Mouse (Mus musculus) gastrocnemius, adult 2 months (tissue): ENCODE measurements around the gene Nucks1. TPM values are rescaled to one million over a fixed set of nuclear protein-coding genes. Genes with fewer than 3 reads are reported as not detected.
A peak's percentile ranks its signal among the peaks of the same experiment; 100 is the strongest.

Experiments used
- DNase-seq: peaks from one replicate; pipeline ENCODE4 v3.0.0; 2022
- H3K27ac ChIP-seq: fragments of 200-600 bp; 2 replicates; pipeline ENCODE4 v1.8.1; 2022; ENCODE audit warnings: mild to moderate bottlenecking
- H3K4me3 ChIP-seq: fragments of 200-600 bp; 2 replicates; pipeline ENCODE4 v1.8.1; 2022; ENCODE audit warnings: mild to moderate bottlenecking, moderate library complexity
- CTCF ChIP-seq: fragments of 200-600 bp; IDR thresholded peaks from 2 replicates; pipeline ENCODE4 v1.8.1; 2022; ENCODE audit warnings: antibody characterized with exemption, mild to moderate bottlenecking, moderate library complexity
- intact Hi-C: fragments of 180-260 bp; cut with DNase I; formaldehyde crosslinking; loops from one replicate; pipeline ENCODE4 v1.15.1; 2025
- total RNA-seq, 2 experiments: library from RNA; stranded (reverse); gene quantifications; 2 replicates each; pipeline ENCODE4 v1.2.3; 2021

The Nucks1 gene
- total RNA-seq, 2 experiments from 2014 or later: 61.7 to 71.4 TPM

DNA sequence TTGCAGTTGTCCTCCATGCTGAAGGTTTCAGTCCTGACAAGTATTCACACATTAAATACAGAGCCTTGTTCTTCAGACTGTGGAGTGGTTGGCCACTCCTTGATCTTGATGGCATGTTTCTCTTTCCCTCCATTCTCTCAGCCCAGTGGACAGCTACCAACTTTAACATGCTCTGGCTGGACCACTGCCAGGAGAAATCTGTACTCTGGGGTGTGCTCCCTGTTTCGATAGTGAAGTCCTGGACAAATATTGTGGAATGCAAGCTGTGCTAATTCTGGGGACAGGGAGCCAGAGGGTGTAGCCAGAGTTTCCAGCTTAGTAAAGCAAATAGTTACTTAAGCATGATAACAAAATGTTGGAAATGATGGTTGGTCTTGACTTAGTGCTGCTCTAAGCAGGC is 28.5 kb downstream of the Nucks1 start:
- TF ChIP-seq CTCF: no peak
- H3K27ac ChIP-seq: no peak overlapping the region
- DNase-seq: peak; percentile 28
- intact Hi-C loops: loop anchor here (5.0 kb wide), 1 partner anchor 43 kb away; no protein-coding TSS in a partner anchor
- H3K4me3 ChIP-seq: no peak overlapping the region

DNA sequence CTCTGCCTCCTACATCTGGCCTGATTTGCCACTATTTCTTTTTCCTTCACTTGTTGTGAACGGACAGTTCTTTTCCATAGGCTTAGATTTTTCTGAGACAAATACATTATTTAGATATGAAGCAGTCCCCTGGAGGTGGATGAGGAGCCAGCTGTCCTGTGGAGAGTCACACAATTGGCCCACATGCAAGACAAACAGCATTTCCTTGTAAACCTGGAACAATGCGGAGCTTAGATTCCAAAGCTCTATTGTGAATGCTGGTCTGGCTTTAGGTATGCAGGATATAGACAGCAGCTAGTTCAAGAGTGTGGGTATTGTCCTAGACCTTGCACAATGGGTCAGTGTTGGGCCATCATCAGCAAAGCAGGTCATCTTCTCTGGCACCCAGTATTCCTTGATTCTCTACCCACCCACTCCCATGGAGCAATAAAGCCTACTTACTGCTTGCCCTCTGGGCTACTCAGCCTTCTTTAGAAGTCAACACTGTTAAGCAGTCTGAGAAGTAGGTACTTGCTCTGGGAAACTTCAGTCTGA is 30.4 kb downstream of the Nucks1 start:
- no peak for DNase-seq
- no peak for TF ChIP-seq CTCF
- H3K27ac ChIP-seq: no peak overlapping the region
- intact Hi-C loops: no loop called here
- no peak overlapping the region for H3K4me3 ChIP-seq

DNA sequence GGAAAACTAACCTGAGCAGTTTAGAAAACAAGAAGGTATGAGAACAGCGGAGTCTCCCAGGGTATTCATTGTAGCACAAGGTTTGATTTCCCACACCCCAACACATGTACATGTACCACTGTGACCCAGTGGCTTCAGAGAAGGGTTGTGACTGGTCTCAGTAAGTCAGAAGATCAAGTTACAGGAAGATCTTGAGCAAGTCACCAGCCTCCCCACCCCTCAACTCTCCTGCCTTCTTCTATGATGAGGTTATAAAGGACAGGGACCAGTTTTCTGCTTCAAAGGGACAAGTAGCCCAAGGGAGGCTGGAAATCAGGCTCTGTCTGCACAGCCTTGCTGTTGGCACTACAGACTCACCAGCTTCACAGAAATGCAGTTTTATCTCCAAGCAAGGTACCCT is 31.2 kb downstream of the Nucks1 start:
- no peak overlapping the region for H3K4me3 ChIP-seq
- no peak for DNase-seq
- H3K27ac ChIP-seq: no peak overlapping the region
- no peak for TF ChIP-seq CTCF
- intact Hi-C loops: no loop called here

DNA sequence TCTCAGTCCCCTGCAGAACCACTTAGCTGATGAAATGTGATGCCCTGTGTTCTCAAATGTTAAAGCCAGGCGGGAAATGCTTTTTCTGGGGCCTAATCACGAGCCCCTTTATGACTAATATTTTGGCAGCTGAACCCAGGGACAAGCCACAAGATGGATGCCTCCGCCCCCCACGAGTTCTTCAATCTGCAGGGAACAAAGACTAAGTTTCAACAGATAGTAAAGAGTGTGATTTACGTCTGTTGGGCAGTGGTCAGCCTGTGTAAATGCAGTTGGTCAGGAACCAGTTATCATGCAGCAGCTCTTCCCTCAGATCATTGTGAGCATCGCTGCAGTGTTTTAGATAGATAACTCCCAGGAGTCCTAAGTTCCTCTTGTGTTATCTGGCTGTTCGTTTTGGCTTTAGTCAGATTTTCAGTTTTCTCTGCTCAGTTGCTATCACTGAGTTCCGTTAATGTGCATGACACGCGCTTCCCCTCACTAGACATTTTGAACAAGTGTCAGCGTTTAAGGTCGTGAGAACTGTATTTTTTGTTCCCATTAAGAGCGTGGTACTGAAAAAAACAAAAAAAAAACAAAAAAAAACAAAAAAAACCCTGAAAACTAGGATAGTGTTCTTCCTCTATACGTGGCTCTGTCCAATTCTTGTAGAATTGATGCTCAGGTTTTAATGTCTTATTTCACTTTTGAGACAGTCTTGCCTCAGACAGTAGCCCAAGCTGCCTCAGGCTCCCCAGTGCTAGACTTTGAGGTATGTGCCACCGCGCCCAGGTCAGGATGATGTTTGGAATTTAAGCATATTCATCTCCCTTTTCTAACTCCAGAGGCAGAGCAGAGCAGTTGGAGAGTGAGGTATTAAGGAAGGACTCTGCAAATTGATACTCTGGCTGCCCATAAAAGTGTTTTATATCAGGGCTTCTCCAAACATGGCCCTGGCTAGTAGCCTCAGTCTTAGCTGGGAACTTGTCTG is 32.6 kb downstream of the Nucks1 start:
- H3K4me3 ChIP-seq: no peak overlapping the region
- intact Hi-C loops: no loop called here
- no peak for DNase-seq
- H3K27ac ChIP-seq: no peak overlapping the region
- TF ChIP-seq CTCF: no peak

DNA sequence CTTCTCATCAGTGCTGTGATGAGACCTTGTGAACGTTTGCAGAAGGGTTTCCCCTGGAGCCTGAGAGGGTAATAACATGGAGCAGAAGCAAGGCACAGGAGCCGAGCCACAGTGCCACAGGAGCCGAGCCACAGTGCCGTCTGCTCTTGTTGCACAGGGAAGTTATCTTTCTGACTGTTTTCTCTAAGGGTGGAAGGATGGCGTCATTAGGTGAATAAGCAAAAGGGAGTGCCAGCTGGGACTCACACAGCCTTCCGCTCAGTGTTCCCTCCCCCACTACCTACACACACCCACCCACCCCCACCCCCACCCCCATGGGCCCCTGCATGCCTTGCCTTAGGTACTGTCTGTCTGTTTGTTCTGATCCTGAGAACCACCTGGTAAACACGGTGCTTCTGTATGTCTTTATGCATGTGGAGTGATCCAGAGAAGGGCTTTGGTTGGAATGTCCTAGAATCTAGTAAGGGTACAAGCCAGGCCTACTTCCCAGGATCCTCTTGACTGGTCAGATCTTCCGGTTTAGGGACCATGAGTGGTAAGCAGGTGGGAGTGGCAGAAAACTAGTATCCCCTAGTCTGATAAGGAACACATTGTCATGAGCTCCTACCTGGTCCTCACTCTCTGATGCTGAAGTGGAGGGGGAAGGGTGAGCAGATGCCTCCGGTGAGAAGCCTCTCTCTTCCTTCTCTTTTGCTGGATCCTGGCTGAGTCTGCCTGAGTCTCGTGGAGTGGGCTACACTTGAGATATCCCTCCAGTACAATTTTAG is 35.5 kb downstream of the Nucks1 start:
- no peak overlapping the region for H3K4me3 ChIP-seq

DNA sequence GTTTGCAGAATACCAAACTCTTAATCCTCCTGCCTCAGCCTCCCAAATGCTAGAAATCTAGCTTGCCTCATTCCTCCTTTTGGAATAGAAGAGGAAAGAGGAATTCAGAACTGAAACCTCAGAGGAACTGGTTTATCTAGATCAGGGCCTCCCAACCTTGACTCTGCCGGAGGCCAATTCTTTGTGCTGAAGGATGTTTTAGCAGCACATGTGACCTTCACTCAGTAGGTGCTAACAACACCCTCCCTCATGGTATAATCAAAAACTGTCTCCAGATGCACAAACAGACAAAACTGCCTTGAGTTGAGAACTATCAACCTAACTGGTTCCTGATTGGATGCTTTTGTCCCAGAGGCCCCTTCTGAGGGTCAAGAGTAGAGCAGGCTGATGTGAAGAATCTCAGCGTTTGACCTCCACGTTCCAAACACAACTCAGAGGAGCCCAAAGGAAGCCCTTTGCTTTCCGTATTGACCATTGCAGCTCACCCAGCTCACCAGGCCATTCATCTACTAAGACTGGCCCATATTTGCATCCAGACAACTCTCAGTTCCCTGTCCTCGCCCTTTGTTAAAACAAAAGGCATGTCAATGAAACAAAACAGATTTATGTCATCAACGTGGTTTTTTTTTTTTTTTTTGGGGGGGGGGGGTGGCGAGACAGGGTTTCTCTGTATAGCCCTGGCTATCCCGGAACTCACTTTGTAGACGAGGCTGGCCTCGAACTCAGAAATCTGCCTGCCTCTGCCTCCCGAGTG is 36.3 kb downstream of the Nucks1 start:
- no peak for DNase-seq
- H3K4me3 ChIP-seq: no peak overlapping the region
- TF ChIP-seq CTCF: no peak
- no peak overlapping the region for H3K27ac ChIP-seq
- intact Hi-C loops: no loop called here

More for the DNA sequence above, 35.5 kb downstream of the Nucks1 start:
- no peak overlapping the region for H3K27ac ChIP-seq
- no peak for DNase-seq
- TF ChIP-seq CTCF: no peak
- intact Hi-C loops: no loop called here

DNA sequence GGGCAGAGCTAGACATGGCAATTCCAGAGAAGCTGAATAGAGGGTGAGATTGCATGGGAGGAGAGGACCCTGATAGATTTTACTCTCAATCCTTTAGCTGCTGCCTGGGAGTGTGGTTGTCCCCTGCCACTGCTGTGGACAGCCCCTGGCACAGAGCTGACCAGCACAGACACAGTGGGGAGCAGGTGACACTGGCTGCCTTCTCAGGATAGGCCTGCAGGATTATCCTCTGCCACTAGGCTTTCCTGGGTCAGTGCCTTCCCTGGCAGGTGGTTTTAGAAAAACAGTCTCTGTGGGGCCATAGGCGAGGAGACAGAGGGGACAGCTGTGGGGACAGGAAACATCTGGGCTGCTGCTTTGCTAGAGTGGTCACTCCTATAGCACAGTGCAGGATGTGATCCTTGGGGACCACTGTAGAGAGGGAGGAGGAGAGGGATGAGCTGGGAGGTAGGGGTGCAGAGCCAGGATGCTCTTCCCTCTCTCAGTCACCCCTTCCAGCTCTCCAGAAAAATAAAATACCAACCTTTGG is 37.7 kb downstream of the Nucks1 start:
- no peak overlapping the region for H3K27ac ChIP-seq
- H3K4me3 ChIP-seq: no peak overlapping the region
- TF ChIP-seq CTCF: no peak
- intact Hi-C loops: no loop called here
- no peak for DNase-seq

DNA sequence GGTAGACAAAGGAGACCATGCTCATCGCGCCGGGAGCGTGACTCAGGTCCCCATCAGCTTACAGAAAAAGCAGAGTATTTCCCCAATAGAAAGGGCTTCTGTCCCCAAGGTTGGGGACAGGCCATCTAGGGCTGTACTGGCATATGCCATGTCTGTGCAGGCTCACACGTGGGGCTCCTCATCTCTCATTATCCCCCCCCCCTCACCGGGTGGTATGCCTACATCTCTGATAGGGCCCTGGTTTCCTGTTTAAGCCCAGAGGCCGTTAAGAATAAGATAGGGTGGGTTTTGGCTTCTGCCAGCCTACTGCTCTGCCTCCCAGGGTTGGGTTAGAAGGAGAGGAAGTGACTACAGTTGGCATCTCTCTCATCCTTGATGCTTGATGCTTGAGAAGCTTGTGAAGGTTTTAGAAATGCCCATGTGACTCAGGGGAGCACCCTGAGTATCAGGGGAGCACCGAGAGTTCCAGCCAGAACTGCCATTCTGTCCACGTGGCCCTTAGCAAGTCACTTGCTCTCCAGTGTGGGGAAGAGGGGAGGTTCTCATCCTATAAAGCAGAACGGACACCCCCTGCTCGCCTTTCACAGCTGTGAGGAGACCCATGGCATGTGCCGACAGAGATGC is 44.0 kb downstream of the Nucks1 start:
- intact Hi-C loops: no loop called here
- Histone ChIP-seq H3K27ac (no peak overlapping the region), H3K4me3 (no peak overlapping the region)
- no peak for TF ChIP-seq CTCF
- no peak for DNase-seq

DNA sequence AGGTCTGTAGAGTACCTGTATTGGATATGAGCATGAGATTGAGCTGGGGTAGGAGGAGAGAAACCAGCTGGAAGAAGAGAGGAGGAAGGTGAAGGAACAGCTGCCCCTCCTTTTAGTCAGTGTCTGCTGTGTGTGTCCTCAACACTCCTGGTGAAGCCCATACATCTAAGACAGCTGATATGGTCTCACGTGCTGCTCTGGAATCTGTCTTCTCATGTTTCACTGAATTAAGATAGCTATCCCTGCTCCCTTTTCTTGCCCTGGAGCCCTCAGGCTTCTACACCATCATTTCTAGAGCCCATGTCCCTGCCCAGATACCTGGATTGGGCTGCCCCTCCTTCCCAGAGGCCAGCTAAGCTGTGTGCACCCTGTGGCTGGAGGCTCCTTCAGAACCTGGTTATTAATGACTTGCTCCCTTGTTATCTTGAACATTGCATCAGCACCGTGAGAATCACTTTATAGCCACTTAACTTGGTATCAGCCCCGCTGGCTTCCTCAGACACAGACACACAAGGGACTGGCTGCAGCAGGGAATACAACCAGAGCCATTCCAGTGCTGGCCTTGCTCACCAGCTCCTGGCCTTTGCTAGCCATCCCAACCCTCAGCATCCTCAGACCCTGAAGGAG is 44.9 kb downstream of the Nucks1 start:
- Histone ChIP-seq H3K27ac (no peak overlapping the region), H3K4me3 (no peak overlapping the region)
- no peak for TF ChIP-seq CTCF
- intact Hi-C loops: no loop called here
- DNase-seq: no peak

DNA sequence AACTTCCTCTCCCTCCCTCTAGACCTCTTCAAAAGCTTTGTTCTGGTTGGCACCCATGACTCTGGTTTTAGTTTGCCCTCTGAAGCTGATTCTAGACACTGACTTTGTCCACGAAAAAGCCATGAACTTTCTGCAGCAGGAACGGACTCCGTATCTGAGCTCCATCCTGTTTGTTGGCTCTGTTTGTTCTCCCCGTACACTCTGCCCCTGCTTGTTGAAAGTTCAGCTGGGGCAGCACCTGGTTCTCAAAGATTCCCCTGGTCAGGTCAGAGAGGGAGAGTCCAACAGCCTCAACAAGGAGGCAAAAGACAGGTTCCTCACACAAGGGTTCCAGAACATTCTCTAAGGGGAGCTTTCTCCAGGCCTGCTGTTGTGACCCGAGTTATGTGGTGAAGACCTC is 47.1 kb downstream of the Nucks1 start:
- intact Hi-C loops: no loop called here
- no peak overlapping the region for H3K27ac ChIP-seq
- H3K4me3 ChIP-seq: no peak overlapping the region
- DNase-seq: no peak
- no peak for TF ChIP-seq CTCF

DNA sequence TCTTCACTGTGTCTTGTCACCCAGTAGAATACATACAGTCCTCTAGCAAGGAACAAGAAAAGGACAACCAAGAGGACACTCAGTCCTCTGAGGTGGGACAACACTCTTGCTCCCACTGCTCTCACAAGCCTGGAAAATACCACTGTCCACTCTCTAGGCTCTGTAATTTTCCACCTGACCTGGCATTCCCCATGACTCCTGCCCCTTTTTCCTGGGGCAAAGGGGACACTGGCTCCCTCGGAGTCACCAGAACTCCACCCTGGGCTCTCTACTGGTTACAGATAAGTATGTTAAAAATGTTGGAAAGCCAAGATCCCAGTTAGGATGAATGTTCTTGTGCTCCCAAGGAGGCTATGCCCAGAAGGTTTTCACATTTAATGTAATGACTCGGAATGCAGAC is 50.7 kb downstream of the Nucks1 start:
- TF ChIP-seq CTCF: no peak
- no peak overlapping the region for H3K4me3 ChIP-seq
- intact Hi-C loops: no loop called here
- no peak overlapping the region for H3K27ac ChIP-seq
- no peak for DNase-seq
